Mouse (Mus musculus): Measurements from ENCODE around the gene Irs2. TPM values are rescaled to one million over a fixed set of nuclear protein-coding genes. Genes with fewer than 3 reads are reported as not detected.

The Irs2 gene
- total RNA-seq (2021), result 10 to 100 TPM; 54.8 to 66.0 TPM

- intact Hi-C loops (cut with DNase I), result loop anchor here (5.0 to 10.0 kb wide), 4 partner anchors 181 to 571 kb away; no protein-coding TSS in a partner anchor
- DNase-seq (ENCODE audit: low spot score in 2 of 2), result no peak
Measured at GRCm38 (mm10) chr8:11008379-11008775, at the start of gene Irs2. Irs2 (minus strand) TSS chr8:11008458.

- intact Hi-C loops (cut with DNase I), result no loop called here
- no peak for DNase-seq (ENCODE audit: low spot score in 2 of 2)
Measured at GRCm38 (mm10) chr8:11056665-11057064, 48.4 kb upstream of the Irs2 start.

DNA sequence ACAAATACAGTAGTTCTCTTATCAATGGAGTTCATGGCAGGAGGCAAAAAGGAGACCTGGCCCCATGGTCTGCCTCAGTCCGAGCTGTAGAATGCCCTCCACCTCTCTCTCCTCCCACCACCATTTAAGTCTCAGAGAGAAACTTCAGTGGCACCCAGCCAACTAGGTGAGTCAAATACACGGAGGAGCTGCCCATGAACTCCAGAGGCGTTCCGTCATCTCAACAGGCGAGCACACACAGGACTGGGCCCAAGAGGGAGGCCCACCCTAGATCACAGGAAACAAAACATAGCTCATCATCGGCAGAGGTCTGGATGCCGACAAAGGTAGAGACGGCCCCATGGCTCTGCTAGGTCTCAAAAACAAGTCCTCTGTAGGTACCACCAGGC is 47.9 kb upstream of the Irs2 start:
- DNase-seq (ENCODE audit: low spot score in 2 of 2), result no peak
- intact Hi-C loops (cut with DNase I), result no loop called here

DNA sequence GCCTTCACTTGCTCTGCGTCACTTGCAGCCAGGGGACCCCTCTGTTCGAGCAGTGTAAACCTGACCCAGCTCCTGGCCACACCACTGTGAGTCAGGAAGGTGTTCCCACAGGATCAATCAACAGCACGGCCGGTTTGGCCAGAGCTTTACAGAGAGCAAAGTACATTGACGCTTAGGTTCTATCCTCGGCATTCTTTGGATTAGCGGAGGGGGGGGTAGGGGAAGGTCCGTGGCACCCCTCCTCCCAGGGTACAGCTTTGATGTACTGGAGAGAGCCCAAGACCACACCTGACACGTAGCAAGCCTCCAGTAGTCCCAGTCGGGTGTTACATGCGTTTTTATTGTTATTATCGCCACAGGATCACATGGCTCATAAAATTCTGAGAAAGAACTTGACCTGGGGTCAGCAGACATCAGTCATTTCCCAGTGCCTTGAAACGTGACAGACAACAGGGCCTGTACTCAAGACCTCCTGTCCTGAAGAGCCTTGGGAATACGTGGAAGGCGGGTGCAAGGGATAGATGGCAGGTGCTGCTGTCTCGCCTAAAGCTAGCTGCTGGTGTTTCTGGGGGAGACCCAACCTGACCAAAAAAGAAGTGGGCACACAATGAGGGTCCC is 47.4 kb upstream of the Irs2 start:
- no peak for DNase-seq (ENCODE audit: low spot score in 2 of 2)
- intact Hi-C loops (cut with DNase I), result no loop called here

- no peak for DNase-seq (ENCODE audit: low spot score in 2 of 2)
- intact Hi-C loops (cut with DNase I), result no loop called here
Measured at GRCm38 (mm10) chr8:11049835-11050234, 41.6 kb upstream of the Irs2 start.

GRCm38 (mm10) chr8:11047812-11048211 is 39.6 kb upstream of the Irs2 start:
- intact Hi-C loops (cut with DNase I), result no loop called here
- DNase-seq (ENCODE audit: low spot score in 2 of 2), result no peak

DNA sequence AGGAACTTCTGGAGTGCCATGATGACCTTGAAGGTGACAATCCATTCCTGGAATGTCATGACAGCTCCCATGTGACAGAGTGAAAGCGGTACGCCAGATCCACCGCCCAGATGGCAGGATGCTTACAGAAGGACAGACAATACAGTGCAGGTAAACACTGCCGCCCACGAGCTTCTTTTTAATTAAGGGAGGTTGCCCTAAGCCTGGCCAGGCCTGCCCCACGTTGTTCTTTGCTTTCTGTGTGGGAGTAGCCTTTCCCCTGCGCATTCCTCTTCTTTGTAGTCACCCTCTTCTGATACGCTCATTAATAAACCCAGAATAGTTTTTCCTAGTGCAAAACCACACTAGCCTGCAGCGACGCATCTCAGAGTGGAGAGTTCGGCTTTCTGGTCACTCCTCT is 36.4 kb upstream of the Irs2 start:
- no peak for DNase-seq (ENCODE audit: low spot score in 2 of 2)
- intact Hi-C loops (cut with DNase I), result no loop called here

GRCm38 (mm10) chr8:11043591-11043990 is 35.3 kb upstream of the Irs2 start:
- no peak for DNase-seq (ENCODE audit: low spot score in 2 of 2)
- intact Hi-C loops (cut with DNase I), result no loop called here

DNA sequence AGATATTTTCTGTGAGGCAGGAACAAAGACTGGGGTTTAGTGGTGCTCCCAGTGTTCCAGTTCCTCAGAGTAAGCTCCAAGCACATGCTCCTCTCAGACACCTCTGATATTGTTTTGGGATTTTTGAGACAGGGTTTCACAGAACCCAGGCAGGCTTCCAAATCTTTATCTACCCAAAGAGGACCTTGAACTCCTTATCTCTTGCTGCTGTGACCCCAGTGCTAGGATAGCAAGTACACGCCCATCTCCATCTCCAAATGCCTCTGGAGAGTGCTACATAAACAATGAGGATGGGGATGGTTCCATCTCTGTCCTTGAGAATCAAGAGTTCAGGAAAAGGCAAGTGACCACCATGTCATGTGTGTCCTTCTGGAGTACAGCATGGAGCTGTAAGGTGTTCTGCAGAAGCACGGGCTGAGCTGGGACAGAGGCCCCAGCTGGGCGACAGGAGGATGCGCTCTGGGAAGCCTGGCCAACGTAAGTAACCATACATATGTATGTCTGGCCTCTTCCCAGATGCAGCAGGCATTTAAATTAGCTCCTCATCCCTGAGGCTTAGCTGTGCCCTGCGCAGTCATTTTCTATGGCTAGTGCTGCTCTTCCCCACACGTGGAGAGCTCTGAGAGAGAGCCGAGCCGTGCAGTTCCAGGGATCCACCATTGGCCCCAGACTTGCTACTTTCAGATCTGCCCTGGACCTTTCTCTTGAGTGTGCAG is 34.8 kb upstream of the Irs2 start:
- intact Hi-C loops (cut with DNase I), result no loop called here
- DNase-seq (ENCODE audit: low spot score in 2 of 2), result peak in 1 of 2 experiments; percentile 17

GRCm38 (mm10) chr8:11040088-11040487 is 31.8 kb upstream of the Irs2 start:
- intact Hi-C loops (cut with DNase I), result no loop called here
- no peak for DNase-seq (ENCODE audit: low spot score in 2 of 2)

DNA sequence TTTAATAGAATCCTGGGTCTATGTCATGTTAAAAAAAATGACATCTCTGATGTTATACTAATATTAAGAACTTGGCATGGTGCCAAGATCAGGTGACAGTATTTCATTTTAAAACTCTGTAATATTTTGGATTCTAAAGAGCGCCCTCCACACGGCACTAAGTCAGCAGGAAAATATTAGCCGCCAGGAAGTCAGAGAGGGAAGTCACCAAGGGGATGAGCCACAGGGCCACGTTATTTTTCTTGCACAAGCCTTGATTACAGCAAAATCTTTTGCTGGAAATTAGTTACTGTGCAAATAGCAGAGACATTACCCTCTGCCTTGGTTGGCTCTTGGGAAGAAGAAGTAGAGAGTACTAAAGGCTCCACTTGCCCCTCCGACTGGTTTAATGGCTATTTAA is 30.5 kb upstream of the Irs2 start:
- no peak for DNase-seq (ENCODE audit: low spot score in 2 of 2)
- intact Hi-C loops (cut with DNase I), result no loop called here

DNA sequence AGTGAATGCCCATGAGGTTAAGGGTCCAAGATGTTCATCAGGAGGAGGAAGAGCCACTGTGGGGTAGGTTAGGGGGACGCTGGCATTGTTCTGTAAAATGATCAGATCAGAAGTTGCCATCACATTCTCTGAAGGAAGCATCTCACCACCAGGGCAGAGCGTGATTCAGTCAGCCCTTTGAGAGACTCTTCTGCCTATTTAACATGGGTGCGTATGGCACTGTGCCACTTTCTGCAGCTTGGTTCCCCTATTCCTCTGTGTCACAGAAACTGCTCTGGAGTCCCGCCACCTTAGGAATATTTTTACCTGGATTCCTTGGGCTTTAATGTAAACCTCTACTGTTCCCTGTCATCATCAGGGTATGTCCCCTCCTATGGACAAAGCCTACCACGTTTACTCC is 30.1 kb upstream of the Irs2 start:
- DNase-seq (ENCODE audit: low spot score in 2 of 2), result no peak
- intact Hi-C loops (cut with DNase I), result no loop called here

- intact Hi-C loops (cut with DNase I), result no loop called here
- DNase-seq (ENCODE audit: low spot score in 2 of 2), result no peak
Measured at GRCm38 (mm10) chr8:11036790-11037189, 28.5 kb upstream of the Irs2 start.

DNA sequence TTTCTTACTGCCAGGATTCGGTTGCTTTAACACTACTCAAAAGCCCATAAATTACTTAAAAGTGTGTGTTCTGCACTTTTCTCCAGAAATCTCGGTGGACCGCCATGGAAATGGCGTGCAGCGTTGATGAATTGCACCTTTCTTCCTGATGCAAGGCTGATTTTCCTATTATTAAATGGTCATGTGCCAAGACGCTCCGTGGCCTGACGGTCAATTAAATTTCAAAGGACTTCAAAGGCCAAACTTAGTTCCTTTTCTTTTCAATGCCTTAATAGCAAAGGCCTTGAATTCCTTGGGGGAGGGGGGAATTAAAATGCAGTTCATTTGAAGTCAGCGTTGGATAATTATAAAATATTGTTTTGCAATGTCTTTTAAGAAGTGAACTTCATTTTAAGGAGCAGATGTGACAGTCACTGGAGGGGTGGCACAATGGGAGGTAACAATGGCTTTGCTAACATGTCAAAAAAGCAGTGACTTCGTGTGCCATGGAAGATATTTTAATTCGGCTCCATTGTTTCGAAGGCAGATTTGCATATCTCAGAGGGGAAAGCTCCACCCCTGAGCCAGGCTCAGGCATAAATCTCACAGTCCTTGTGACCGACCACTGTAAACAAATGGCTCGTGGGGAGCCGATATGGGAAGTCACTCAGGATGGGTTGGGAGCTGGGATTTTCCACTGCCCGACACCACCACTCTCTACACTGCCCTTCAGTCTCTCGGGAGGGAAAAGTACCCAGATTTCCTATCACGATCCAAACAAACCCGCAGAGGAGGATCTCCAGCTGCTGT is 27.6 kb upstream of the Irs2 start:
- intact Hi-C loops (cut with DNase I), result no loop called here
- DNase-seq (ENCODE audit: low spot score in 2 of 2), result no peak

- DNase-seq (ENCODE audit: low spot score in 2 of 2), result no peak
- intact Hi-C loops (cut with DNase I), result no loop called here
Measured at GRCm38 (mm10) chr8:11024871-11025270, 16.6 kb upstream of the Irs2 start.

DNA sequence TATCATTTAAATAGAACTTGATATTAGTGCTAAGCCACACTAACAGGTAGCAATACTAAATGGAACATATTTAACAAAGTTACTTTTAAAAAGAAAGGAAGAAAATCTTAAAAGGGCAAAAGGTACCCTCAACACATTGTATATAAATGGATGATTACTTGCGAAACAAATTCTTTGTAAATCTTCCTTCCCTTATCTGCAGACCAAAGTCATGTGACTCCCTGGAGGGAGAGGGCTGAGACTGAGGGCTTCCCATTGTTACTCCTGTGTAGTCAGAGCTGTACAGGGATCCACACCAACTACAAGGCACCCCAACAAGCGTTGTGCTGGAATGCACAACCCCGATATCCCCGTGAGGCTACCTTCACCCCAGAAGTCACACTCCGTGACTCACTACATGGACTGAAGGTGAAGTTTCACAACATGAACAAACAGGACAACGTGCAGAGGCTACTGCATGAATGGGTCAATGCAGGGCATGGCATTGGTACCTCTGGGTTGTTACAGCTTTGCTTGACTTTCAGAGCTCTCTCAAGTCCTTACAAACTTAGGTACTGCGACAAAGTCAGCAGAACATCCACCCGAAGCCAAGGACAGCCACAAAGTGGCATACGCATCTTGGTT is 12.8 kb upstream of the Irs2 start:
- no peak for DNase-seq (ENCODE audit: low spot score in 2 of 2)
- intact Hi-C loops (cut with DNase I), result no loop called here

DNA sequence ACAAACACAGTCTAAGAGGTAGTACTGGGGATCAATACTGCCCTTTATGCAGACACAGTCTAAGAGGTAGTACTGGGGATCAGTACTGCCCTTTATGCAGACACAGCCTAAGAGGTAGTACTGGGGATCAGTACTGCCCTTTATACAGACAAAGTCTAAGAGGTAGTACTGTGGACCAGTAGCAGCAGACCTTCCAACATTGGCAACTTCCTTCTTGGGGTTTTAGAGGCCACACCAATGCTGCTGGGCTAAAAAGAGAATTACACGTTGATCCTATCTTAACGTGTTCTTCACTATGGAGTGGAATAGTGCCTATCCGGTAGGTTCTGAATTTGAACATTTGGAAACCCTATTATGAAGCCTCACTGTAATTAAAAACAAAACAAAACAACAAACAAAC is 7.4 kb upstream of the Irs2 start:
- intact Hi-C loops (cut with DNase I), result no loop called here
- no peak for DNase-seq (ENCODE audit: low spot score in 2 of 2)

- DNase-seq (ENCODE audit: low spot score in 2 of 2), result peak; percentile 66 to 75
- intact Hi-C loops (cut with DNase I), result loop anchor here (2.0 to 5.0 kb wide), 2 partner anchors 162 to 1036 kb away; partner anchors contain the start of genes Abhd13 and Lig4
Measured at GRCm38 (mm10) chr8:11013258-11013657, 5.0 kb upstream of the Irs2 start.

DNA sequence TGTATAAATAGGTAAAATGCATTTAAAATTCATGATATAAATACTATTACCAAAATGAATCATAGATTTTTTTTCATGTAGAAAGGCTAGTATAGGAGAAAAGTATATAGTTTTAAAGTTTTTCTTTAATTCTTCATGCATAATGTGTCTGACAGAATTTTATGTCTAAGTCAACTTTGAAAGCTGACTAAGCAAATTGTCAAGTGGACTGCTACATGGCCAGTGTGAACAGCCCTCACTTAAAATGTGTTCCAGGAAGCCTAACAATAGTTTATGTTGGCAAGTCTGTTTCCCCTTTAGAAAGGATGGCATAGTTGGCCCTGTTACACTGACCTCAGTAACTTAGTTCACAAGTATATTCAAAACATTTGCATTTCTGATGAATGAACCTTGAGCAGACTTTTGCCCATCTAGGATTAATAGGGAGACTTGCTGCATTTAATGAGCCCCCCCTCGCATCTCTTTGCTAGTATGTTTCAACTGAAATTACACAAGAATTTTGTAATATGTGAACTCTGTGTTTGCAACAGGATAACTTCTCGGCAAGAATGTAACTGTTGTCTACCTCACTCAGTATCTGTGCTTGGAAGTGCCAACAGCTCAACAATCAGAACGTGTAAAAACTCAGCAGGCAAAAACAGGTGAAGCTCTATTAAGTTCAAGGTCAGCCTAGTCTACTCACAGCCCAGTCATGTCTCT is 3.7 kb upstream of the Irs2 start:
- no peak for DNase-seq (ENCODE audit: low spot score in 2 of 2)
- intact Hi-C loops (cut with DNase I), result loop anchor here (2.0 to 5.0 kb wide), 2 partner anchors 163 to 1035 kb away; partner anchors contain the start of genes Abhd13 and Lig4
